Mouse (Mus musculus): ENCODE data around the gene Abhd2.

GRCm38 (mm10) chr7:79303183-79303761, 30.3 kb downstream of the Abhd2 start:
- no peak for TF ChIP-seq CTCF (IDR thresholded peaks at IDR 0.05; ENCODE audit: low read depth)
- no peak for TF ChIP-seq EP300 (IDR thresholded peaks at IDR 0.05; ENCODE audit: low read depth)

Measured in liver, postnatal 0 days (tissue).